Mouse (Mus musculus) liver, embryonic 14.5 days (tissue): ENCODE measurements around the gene Rtbdn.

Source experiments
- CTCF ChIP-seq: IDR thresholded peaks from 2 replicates; pipeline ENCODE4 v1.5.1; 2016; ENCODE audit warnings: antibody characterized with exemption, low read depth, control low read depth
- EP300 ChIP-seq: IDR thresholded peaks from 2 replicates; pipeline ENCODE4 v1.6.1; 2016; ENCODE audit warnings: antibody characterized with exemption, low read depth

DNA sequence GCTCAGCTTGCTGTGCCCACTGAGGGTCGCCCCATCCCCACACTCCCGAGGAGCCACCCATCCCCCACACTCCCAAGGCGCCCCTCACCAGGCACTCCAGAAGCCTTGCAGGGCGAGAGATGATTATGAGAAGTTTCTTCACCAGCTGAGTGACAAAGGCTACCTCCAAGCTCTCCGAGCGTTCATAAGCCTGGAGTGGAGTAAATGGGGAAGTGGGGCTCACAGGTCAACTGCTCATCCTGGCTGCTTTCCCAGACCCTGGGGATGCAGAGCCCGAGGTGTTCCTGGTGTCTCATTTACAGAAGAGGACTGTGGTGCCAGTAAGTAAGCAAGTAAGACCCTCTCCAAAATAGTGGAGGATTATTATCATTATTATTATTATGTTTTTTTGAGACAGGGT lies 21.2 kb upstream of the Rtbdn start:
- TF ChIP-seq CTCF, result no peak
- TF ChIP-seq EP300, result no peak
